Mouse (Mus musculus): ENCODE data around the gene Nhlrc2. TPM values are rescaled to one million over a fixed set of nuclear protein-coding genes. Genes with fewer than 3 reads are reported as not detected.
A peak's percentile ranks its signal among the peaks of the same experiment; 100 is the strongest.

Gene Nhlrc2
- polyA plus RNA-seq, 1 experiment, result 6.9 TPM

DNA sequence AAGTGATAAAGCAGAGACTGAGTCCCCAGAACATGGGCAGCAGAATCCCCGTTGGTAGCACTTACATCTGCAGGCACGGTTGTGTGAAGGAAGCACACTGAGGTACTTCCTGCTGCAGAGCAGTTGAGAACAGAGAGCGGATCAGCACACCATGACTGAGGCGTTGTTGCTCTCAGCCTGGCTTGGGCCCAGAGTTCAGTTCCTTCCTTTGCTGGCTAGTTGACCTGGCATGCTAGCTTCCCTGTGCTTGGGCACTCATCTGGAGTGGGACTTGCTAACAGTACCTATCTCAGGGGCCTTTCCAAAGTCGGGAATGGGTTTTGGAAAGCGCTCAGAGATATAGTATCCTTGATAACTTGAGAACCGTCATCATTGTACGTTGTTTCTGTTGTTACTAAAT, 38.3 kb downstream of the Nhlrc2 start:
- peaks cover 25% of the 10 kb centered on the region for H3K36me3 ChIP-seq (ENCODE audit: control insufficient read depth, insufficient read depth)
- TF ChIP-seq MAX (IDR thresholded peaks at IDR 0.05; ENCODE audit: low read depth) (no peak), TCF12 (IDR thresholded peaks at IDR 0.05; ENCODE audit: insufficient read depth, poor library complexity, severe bottlenecking) (no peak), USF1 (IDR thresholded peaks at IDR 0.05; ENCODE audit: low read depth) (no peak), SRF (IDR thresholded peaks at IDR 0.05; ENCODE audit: control insufficient read depth, insufficient read length, low read depth) (no peak), MYOG (IDR thresholded peaks at IDR 0.05; ENCODE audit: control insufficient read depth in 1 of 3, insufficient read depth in 1 of 3, insufficient read length in 2 of 3, low read depth in 2 of 3) (no peak), REST (IDR thresholded peaks at IDR 0.05; ENCODE audit: insufficient read depth, insufficient read length) (no peak), POLR2A (IDR thresholded peaks at IDR 0.05; ENCODE audit: insufficient read length, low read depth) (no peak), CEBPB (IDR thresholded peaks at IDR 0.05; ENCODE audit: insufficient read depth, poor library complexity, severe bottlenecking) (no peak), POLR2AphosphoS2 (IDR thresholded peaks at IDR 0.05; ENCODE audit: insufficient read length, low read depth) (no peak), MYOD1 (IDR thresholded peaks at IDR 0.05; ENCODE audit: control insufficient read depth in 1 of 3, insufficient read length in 2 of 3, low read depth in 2 of 3) (no peak), TCF3 (IDR thresholded peaks at IDR 0.05; ENCODE audit: insufficient read length, low read depth) (no peak), E2F4 (IDR thresholded peaks at IDR 0.05; ENCODE audit: insufficient read depth) (no peak)
- no peak overlapping the region for H3K4me3 ChIP-seq
- no peaks in the 10 kb centered on the region for H3K79me2 ChIP-seq (ENCODE audit: control insufficient read depth, insufficient read depth)
- no peaks in the 10 kb centered on the region for H3K27me3 ChIP-seq (ENCODE audit: control insufficient read depth, insufficient read depth, insufficient read length)
- no peak overlapping the region for H3K4me2 ChIP-seq (ENCODE audit: low read depth)
- no peak overlapping the region for H3ac ChIP-seq (ENCODE audit: control insufficient read depth, insufficient read length)

DNA sequence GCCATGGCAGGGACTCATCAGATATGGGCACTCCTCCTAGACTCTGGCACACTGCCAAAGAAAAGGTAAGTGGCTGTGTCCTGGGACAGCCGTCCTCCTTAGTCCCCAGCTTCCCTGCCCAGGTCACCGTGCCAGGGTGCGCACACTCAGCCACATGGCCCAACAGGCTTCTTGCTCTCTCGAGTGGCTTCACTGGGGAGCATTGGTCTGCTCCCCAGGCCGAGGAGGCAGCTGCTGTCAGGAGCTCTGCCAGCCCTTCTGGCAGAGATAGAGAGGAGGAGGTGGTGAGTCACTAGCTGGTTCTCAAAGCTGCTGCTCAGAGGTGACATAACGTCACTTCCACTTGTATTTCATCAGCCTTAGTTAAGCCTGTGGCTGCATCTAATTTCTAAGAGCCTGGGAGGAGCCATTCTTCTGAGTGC, 40.2 kb downstream of the Nhlrc2 start:
- H3K4me2 ChIP-seq (ENCODE audit: low read depth), result peak overlapping the region; percentile 65
- no peaks in the 10 kb centered on the region for H3K27me3 ChIP-seq (ENCODE audit: control insufficient read depth, insufficient read depth, insufficient read length)
- H3K79me2 ChIP-seq (ENCODE audit: control insufficient read depth, insufficient read depth), result no peaks in the 10 kb centered on the region
- H3ac ChIP-seq (ENCODE audit: control insufficient read depth, insufficient read length), result no peak overlapping the region
- H3K4me3 ChIP-seq, result no peak overlapping the region
- TF ChIP-seq USF1 (IDR thresholded peaks at IDR 0.05; ENCODE audit: low read depth), result no peak
- peak; percentile 60 for TF ChIP-seq TCF12 (IDR thresholded peaks at IDR 0.05; ENCODE audit: insufficient read depth, poor library complexity, severe bottlenecking)
- peak; percentile 37 for TF ChIP-seq POLR2AphosphoS2 (IDR thresholded peaks at IDR 0.05; ENCODE audit: insufficient read length, low read depth)
- peak; percentile 58 for TF ChIP-seq TCF3 (IDR thresholded peaks at IDR 0.05; ENCODE audit: insufficient read length, low read depth)
- TF ChIP-seq CEBPB (IDR thresholded peaks at IDR 0.05; ENCODE audit: insufficient read depth, poor library complexity, severe bottlenecking), result peak; percentile 87
- peak; percentile 73 to 96 (median 84) for TF ChIP-seq MYOG (IDR thresholded peaks at IDR 0.05; ENCODE audit: control insufficient read depth in 1 of 3, insufficient read depth in 1 of 3, insufficient read length in 2 of 3, low read depth in 2 of 3)
- no peak for TF ChIP-seq E2F4 (IDR thresholded peaks at IDR 0.05; ENCODE audit: insufficient read depth)
- no peak for TF ChIP-seq REST (IDR thresholded peaks at IDR 0.05; ENCODE audit: insufficient read depth, insufficient read length)
- peak; percentile 38 for TF ChIP-seq POLR2A (IDR thresholded peaks at IDR 0.05; ENCODE audit: insufficient read length, low read depth)
- no peak for TF ChIP-seq SRF (IDR thresholded peaks at IDR 0.05; ENCODE audit: control insufficient read depth, insufficient read length, low read depth)
- TF ChIP-seq MYOD1 (IDR thresholded peaks at IDR 0.05; ENCODE audit: control insufficient read depth in 1 of 3, insufficient read length in 2 of 3, low read depth in 2 of 3), result peak; percentile 40 to 92 (median 81)
- peaks cover 27% of the 10 kb centered on the region for H3K36me3 ChIP-seq (ENCODE audit: control insufficient read depth, insufficient read depth)

DNA sequence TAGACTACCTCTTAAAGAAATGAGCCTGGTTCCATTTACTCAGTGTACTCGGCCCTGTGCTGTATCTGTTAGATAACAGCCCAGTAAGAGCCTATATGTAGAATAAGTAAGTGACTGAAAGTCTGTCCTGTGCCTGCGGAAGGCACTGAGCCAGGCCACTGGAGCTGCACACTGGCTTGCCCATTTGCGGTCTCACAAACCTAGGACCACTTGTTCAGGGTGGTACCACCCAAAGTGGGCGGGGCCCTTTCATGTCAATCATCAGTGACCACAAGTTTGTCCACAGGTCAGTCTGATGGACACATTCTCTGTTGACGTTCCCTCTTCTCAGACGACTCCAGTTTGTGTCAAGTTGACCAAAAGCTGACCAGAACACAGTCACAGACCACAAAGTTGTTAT, 40.9 kb downstream of the Nhlrc2 start:
- H3K4me3 ChIP-seq, result no peak overlapping the region
- H3ac ChIP-seq (ENCODE audit: control insufficient read depth, insufficient read length), result no peak overlapping the region
- H3K4me2 ChIP-seq (ENCODE audit: low read depth), result peak overlapping the region; percentile 65
- no peaks in the 10 kb centered on the region for H3K27me3 ChIP-seq (ENCODE audit: control insufficient read depth, insufficient read depth, insufficient read length)
- TF ChIP-seq MAX (IDR thresholded peaks at IDR 0.05; ENCODE audit: low read depth) (no peak), MYOG (IDR thresholded peaks at IDR 0.05; ENCODE audit: control insufficient read depth in 1 of 3, insufficient read depth in 1 of 3, insufficient read length in 2 of 3, low read depth in 2 of 3) (peak in 1 of 3 experiments; percentile 73), MYOD1 (IDR thresholded peaks at IDR 0.05; ENCODE audit: control insufficient read depth in 1 of 3, insufficient read length in 2 of 3, low read depth in 2 of 3) (peak in 1 of 3 experiments; percentile 37)
- no peaks in the 10 kb centered on the region for H3K79me2 ChIP-seq (ENCODE audit: control insufficient read depth, insufficient read depth)
- peaks cover 32% of the 10 kb centered on the region for H3K36me3 ChIP-seq (ENCODE audit: control insufficient read depth, insufficient read depth)

DNA sequence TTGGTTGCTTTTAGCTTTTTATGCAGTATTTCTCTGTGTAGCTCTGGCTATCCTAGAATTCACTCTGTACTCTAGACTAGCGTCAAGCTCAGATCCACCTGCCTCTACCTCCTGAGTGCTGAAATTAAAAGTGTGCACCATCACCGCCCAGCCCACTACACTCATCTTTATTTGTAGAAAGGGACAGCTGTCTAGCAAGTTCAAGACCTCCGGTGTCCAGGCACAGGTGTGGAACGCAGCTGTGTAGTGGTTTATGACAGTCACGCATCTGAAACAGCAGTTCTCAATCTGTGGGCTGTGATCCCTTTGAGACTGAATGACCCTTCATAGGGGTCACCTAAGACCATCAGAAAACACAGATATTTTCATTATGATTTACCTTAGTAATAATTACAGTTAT, 41.4 kb downstream of the Nhlrc2 start:
- Histone ChIP-seq H3ac (ENCODE audit: control insufficient read depth, insufficient read length) (no peak overlapping the region), H3K27me3 (ENCODE audit: control insufficient read depth, insufficient read depth, insufficient read length) (no peaks in the 10 kb centered on the region), H3K4me2 (ENCODE audit: low read depth) (no peak overlapping the region), H3K4me3 (no peak overlapping the region), H3K79me2 (ENCODE audit: control insufficient read depth, insufficient read depth) (no peaks in the 10 kb centered on the region), H3K36me3 (ENCODE audit: control insufficient read depth, insufficient read depth) (peaks cover 33% of the 10 kb centered on the region)
- TF ChIP-seq POLR2A (IDR thresholded peaks at IDR 0.05; ENCODE audit: insufficient read length, low read depth), result no peak
- peak; percentile 89 for TF ChIP-seq TCF3 (IDR thresholded peaks at IDR 0.05; ENCODE audit: insufficient read length, low read depth)
- peak; percentile 93 for TF ChIP-seq TCF12 (IDR thresholded peaks at IDR 0.05; ENCODE audit: insufficient read depth, poor library complexity, severe bottlenecking)
- TF ChIP-seq USF1 (IDR thresholded peaks at IDR 0.05; ENCODE audit: low read depth), result no peak
- peak; percentile 73 to 96 (median 74) for TF ChIP-seq MYOG (IDR thresholded peaks at IDR 0.05; ENCODE audit: control insufficient read depth in 1 of 3, insufficient read depth in 1 of 3, insufficient read length in 2 of 3, low read depth in 2 of 3)
- peak in 2 of 3 experiments; percentile 89 to 96 for TF ChIP-seq MYOD1 (IDR thresholded peaks at IDR 0.05; ENCODE audit: control insufficient read depth in 1 of 3, insufficient read length in 2 of 3, low read depth in 2 of 3)
- no peak for TF ChIP-seq E2F4 (IDR thresholded peaks at IDR 0.05; ENCODE audit: insufficient read depth)

DNA sequence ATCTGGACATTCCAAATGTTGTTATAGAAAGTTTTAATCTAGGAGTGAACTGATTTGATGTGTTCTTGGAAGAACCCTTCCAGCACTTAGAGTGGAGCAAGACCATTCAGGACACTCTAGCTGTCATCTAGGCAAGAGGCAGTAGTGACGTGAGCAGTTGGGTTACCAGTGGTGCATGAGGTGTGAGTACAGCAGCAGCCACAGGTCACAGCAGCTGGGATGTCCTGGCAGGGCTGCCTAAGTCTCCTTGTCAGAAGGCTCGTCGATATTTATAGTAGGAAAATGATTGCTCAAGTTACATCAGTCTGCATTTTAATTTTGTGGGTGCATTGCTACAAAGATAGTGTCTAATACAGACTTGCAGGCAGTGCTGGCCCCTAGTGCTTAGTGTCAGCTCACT, 42.2 kb downstream of the Nhlrc2 start:
- no peak overlapping the region for H3ac ChIP-seq (ENCODE audit: control insufficient read depth, insufficient read length)
- peak overlapping the region; percentile 12 for H3K4me2 ChIP-seq (ENCODE audit: low read depth)
- H3K79me2 ChIP-seq (ENCODE audit: control insufficient read depth, insufficient read depth), result no peaks in the 10 kb centered on the region
- H3K27me3 ChIP-seq (ENCODE audit: control insufficient read depth, insufficient read depth, insufficient read length), result no peaks in the 10 kb centered on the region
- H3K4me3 ChIP-seq, result no peak overlapping the region
- peaks cover 33% of the 10 kb centered on the region for H3K36me3 ChIP-seq (ENCODE audit: control insufficient read depth, insufficient read depth)
- TF ChIP-seq MYOD1 (IDR thresholded peaks at IDR 0.05; ENCODE audit: control insufficient read depth in 1 of 3, insufficient read length in 2 of 3, low read depth in 2 of 3) (peak in 1 of 3 experiments; percentile 73), REST (IDR thresholded peaks at IDR 0.05; ENCODE audit: insufficient read depth, insufficient read length) (no peak), MYOG (IDR thresholded peaks at IDR 0.05; ENCODE audit: control insufficient read depth in 1 of 3, insufficient read depth in 1 of 3, insufficient read length in 2 of 3, low read depth in 2 of 3) (peak in 1 of 3 experiments; percentile 64)
